Mouse (Mus musculus) limb, embryonic 12.5 days (tissue): Measurements from ENCODE around the gene Pate4. TPM values are rescaled to one million over a fixed set of nuclear protein-coding genes. Genes with fewer than 3 reads are reported as not detected.
"Not testable (repeated sequence)": the region's sequence is repeated elsewhere in the genome, so short reads cannot be mapped to it uniquely, and the experiment has no call there.

Source experiments
- ATAC-seq: fragments of 200-750 bp; cut with Nextera tagmentation; 2 replicates; pipeline ENCODE4 v1.8.0; 2017; ENCODE audit warnings: low read depth, moderate TSS enrichment; ENCODE audit not compliant: insufficient number of reproducible peaks, insufficient read depth, low FRiP score, low TSS enrichment
- H3K27ac ChIP-seq: fragments of 300-500 bp; sonication (generic); 2 replicates; pipeline ENCODE4 v1.5.1; 2016; ENCODE audit warnings: mild to moderate bottlenecking, moderate library complexity
- H3K27me3 ChIP-seq: fragments of 300-500 bp; sonication (generic); 2 replicates; pipeline ENCODE4 v1.6.1; 2016; ENCODE audit warnings: mild to moderate bottlenecking, moderate library complexity
- H3K36me3 ChIP-seq: fragments of 300-500 bp; sonication (generic); 2 replicates; pipeline ENCODE4 v1.6.1; 2016; ENCODE audit warnings: mild to moderate bottlenecking, moderate library complexity
- H3K4me1 ChIP-seq: fragments of 300-500 bp; sonication (generic); replicated peaks from 2 replicates; pipeline ENCODE4 v1.6.1; 2016
- H3K4me2 ChIP-seq: fragments of 300-500 bp; sonication (generic); 2 replicates; pipeline ENCODE4 v1.6.1; 2016; ENCODE audit warnings: mild to moderate bottlenecking, moderate library complexity
- H3K4me3 ChIP-seq: fragments of 300-500 bp; sonication (generic); replicated peaks from 2 replicates; pipeline ENCODE4 v1.5.1; 2016; ENCODE audit warnings: mild to moderate bottlenecking
- H3K9ac ChIP-seq: fragments of 300-500 bp; sonication (generic); replicated peaks from 2 replicates; pipeline ENCODE4 v1.6.1; 2016; ENCODE audit warnings: mild to moderate bottlenecking, moderate library complexity
- H3K9me3 ChIP-seq: fragments of 300-500 bp; sonication (generic); 2 replicates; pipeline ENCODE4 v1.6.1; 2016; ENCODE audit warnings: mild to moderate bottlenecking, moderate library complexity
- WGBS: fragments of 180-500 bp; shearing (Covaris S2); methylation state at CpG from one replicate; pipeline ENCODE4 v1.1.7; 2016; 5-methylcytosine and 5-hydroxymethylcytosine counted together
- polyA plus RNA-seq: library from polyadenylated mRNA; unstranded; fragments of >200 nt; fragmentation: Nextera tagmentation; extraction: Ambion mirVana; gene quantifications from 2 replicates; pipeline ENCODE4 v1.2.1, GENCODE M21; 2016

Pate4 gene
- not detected in 2 replicates for polyA plus RNA-seq

GRCm38 (mm10) chr9:35611841-35612240 is at the start of gene Pate4:
Gene Pate4 (minus strand): TSS chr9:35611941.
- no peak within 1 kb of the TSS for H3K27ac ChIP-seq
- H3K36me3 ChIP-seq = no peaks in the 10 kb centered on the region
- H3K4me1 ChIP-seq = no peaks in the 10 kb centered on the region
- H3K4me2 ChIP-seq = no peak within 1 kb of the TSS
- no peaks in the 10 kb centered on the region for H3K9me3 ChIP-seq
- no peak within 1 kb of the TSS for H3K4me3 ChIP-seq
- no peaks in the 10 kb centered on the region for H3K27me3 ChIP-seq
- WGBS = 83% methylated on average over 1 of the region's 1 CpGs
- H3K9ac ChIP-seq = no peak within 1 kb of the TSS
- no peak for ATAC-seq

GRCm38 (mm10) chr9:35648102-35648501 is 36.4 kb upstream of the Pate4 start, which contains the start of gene Pate3:
Gene Pate3 (minus strand): TSS chr9:35648202.
- no peaks in the 10 kb centered on the region for H3K36me3 ChIP-seq
- H3K4me1 ChIP-seq = no peaks in the 10 kb centered on the region
- no peak within 1 kb of the TSS for H3K4me2 ChIP-seq
- no peak within 1 kb of the TSS for H3K9ac ChIP-seq
- H3K27me3 ChIP-seq = no peaks in the 10 kb centered on the region
- H3K27ac ChIP-seq = no peak within 1 kb of the TSS
- ATAC-seq = no peak
- WGBS = 73% methylated on average over 1 of the region's 1 CpGs
- H3K4me3 ChIP-seq = no peak within 1 kb of the TSS
- peaks cover 8% of the 10 kb centered on the region; the same call in 1 of the 2 replicates for H3K9me3 ChIP-seq

- Histone ChIP-seq H3K27me3 (no peaks in the 10 kb centered on the region), H3K4me2 (no peak overlapping the region), H3K27ac (no peak overlapping the region), H3K36me3 (no peaks in the 10 kb centered on the region), H3K4me1 (no peaks in the 10 kb centered on the region), H3K9ac (no peak overlapping the region), H3K9me3 (no peaks in the 10 kb centered on the region), H3K4me3 (no peak overlapping the region)
- WGBS = 93% methylated on average over 1 of the region's 1 CpGs
- no peak for ATAC-seq
These were observed 21.2 kb upstream of the Pate4 start for GRCm38 (mm10) chr9:35632981-35633380.

- not testable (repeated sequence) for H3K4me1 ChIP-seq, ATAC-seq, H3K9me3 ChIP-seq, H3K27me3 ChIP-seq, H3K27ac ChIP-seq, H3K4me3 ChIP-seq, H3K36me3 ChIP-seq, H3K4me2 ChIP-seq, H3K9ac ChIP-seq
- 64% methylated on average over 2 of the region's 2 CpGs for WGBS
These were observed 5.0 kb upstream of the Pate4 start for GRCm38 (mm10) chr9:35616784-35617183.

- H3K9me3 ChIP-seq = no peaks in the 10 kb centered on the region
- H3K36me3 ChIP-seq = no peaks in the 10 kb centered on the region
- H3K27me3 ChIP-seq = no peaks in the 10 kb centered on the region
- H3K4me1 ChIP-seq = no peaks in the 10 kb centered on the region
- no peak overlapping the region for H3K4me3 ChIP-seq
- no peak overlapping the region for H3K27ac ChIP-seq
- ATAC-seq = no peak
- no peak overlapping the region for H3K4me2 ChIP-seq
- 31% methylated on average over 2 of the region's 2 CpGs for WGBS
- no peak overlapping the region for H3K9ac ChIP-seq
These were observed 2.3 kb upstream of the Pate4 start for GRCm38 (mm10) chr9:35614005-35614404.

GRCm38 (mm10) chr9:35607647-35608405 is 3.9 kb downstream of the Pate4 start:
- Histone ChIP-seq H3K9me3 (no peaks in the 10 kb centered on the region), H3K36me3 (no peaks in the 10 kb centered on the region), H3K27me3 (no peaks in the 10 kb centered on the region), H3K4me1 (no peaks in the 10 kb centered on the region), H3K27ac (no peak overlapping the region), H3K4me3 (no peak overlapping the region), H3K9ac (no peak overlapping the region), H3K4me2 (no peak overlapping the region)
- 69% methylated on average over 8 of the region's 8 CpGs for WGBS
- ATAC-seq = no peak

- ATAC-seq = no peak
- Histone ChIP-seq H3K36me3 (no peaks in the 10 kb centered on the region), H3K27ac (no peak overlapping the region), H3K4me2 (no peak overlapping the region), H3K27me3 (no peaks in the 10 kb centered on the region), H3K9me3 (no peaks in the 10 kb centered on the region), H3K4me3 (no peak overlapping the region), H3K4me1 (no peaks in the 10 kb centered on the region), H3K9ac (no peak overlapping the region)
- WGBS = 20% methylated on average over 2 of the region's 2 CpGs
These were observed 18.8 kb downstream of the Pate4 start for GRCm38 (mm10) chr9:35592903-35593302.

GRCm38 (mm10) chr9:35587674-35588073 is 24.1 kb downstream of the Pate4 start:
- 31% methylated on average over 1 of the region's 1 CpGs for WGBS
- H3K9ac ChIP-seq = no peak overlapping the region
- H3K4me3 ChIP-seq = no peak overlapping the region
- ATAC-seq = no peak
- H3K36me3 ChIP-seq = no peaks in the 10 kb centered on the region
- H3K4me1 ChIP-seq = no peaks in the 10 kb centered on the region
- H3K27me3 ChIP-seq = no peaks in the 10 kb centered on the region
- H3K4me2 ChIP-seq = no peak overlapping the region
- H3K27ac ChIP-seq = no peak overlapping the region
- H3K9me3 ChIP-seq = no peaks in the 10 kb centered on the region

GRCm38 (mm10) chr9:35574416-35574815 is 37.3 kb downstream of the Pate4 start:
- peak overlapping the region; percentile 48 for H3K9ac ChIP-seq
- H3K27ac ChIP-seq = no peak overlapping the region
- H3K27me3 ChIP-seq = peaks cover 22% of the 10 kb centered on the region
- H3K4me1 ChIP-seq = peaks cover 5% of the 10 kb centered on the region
- ATAC-seq = no peak
- peak overlapping the region; percentile 62 for H3K4me2 ChIP-seq
- 3% methylated on average over 32 of the region's 32 CpGs for WGBS
- H3K4me3 ChIP-seq = peak overlapping the region; percentile 37
- no peaks in the 10 kb centered on the region for H3K9me3 ChIP-seq
- no peaks in the 10 kb centered on the region for H3K36me3 ChIP-seq

GRCm38 (mm10) chr9:35570663-35571062 is 41.1 kb downstream of the Pate4 start:
- Histone ChIP-seq H3K4me2 (peak overlapping the region; percentile 69), H3K9me3 (no peaks in the 10 kb centered on the region), H3K4me3 (peak overlapping the region; percentile 70), H3K9ac (peak overlapping the region; percentile 76; the same call in 1 of the 2 replicates), H3K27ac (no peak overlapping the region), H3K27me3 (peaks cover 14% of the 10 kb centered on the region), H3K36me3 (peaks cover 26% of the 10 kb centered on the region), H3K4me1 (peaks cover 15% of the 10 kb centered on the region)
- no peak; the same call in 1 of the 2 replicates for ATAC-seq
- WGBS = 11% methylated on average over 5 of the region's 5 CpGs

- Histone ChIP-seq H3K36me3 (peaks cover 34% of the 10 kb centered on the region), H3K4me1 (peaks cover 15% of the 10 kb centered on the region), H3K4me3 (peak within 1 kb of the TSS; percentile 70), H3K4me2 (peak within 1 kb of the TSS; percentile 69), H3K27me3 (peaks cover 11% of the 10 kb centered on the region), H3K9me3 (no peaks in the 10 kb centered on the region), H3K9ac (peak within 1 kb of the TSS; percentile 76), H3K27ac (peak within 1 kb of the TSS; percentile 93)
- ATAC-seq = peak; percentile 97
- under 1% methylated on average over 85 of the region's 86 CpGs for WGBS
These were observed 41.9 kb downstream of the Pate4 start, which contains the start of the genes Pate2 and Hyls1 for GRCm38 (mm10) chr9:35569571-35570534. Gene Pate2 (plus strand): TSS chr9:35570284. Gene Hyls1 (minus strand): TSS chr9:35570398.
